Mouse (Mus musculus): ENCODE results near the gene Ak1. TPM values are rescaled to one million over a fixed set of nuclear protein-coding genes. Genes with fewer than 3 reads are reported as not detected.
A peak's percentile ranks its signal among the peaks of the same experiment; 100 is the strongest.

Gene Ak1
- polyA plus RNA-seq, 1 experiment from 2014 or later: 18.9 TPM

DNA sequence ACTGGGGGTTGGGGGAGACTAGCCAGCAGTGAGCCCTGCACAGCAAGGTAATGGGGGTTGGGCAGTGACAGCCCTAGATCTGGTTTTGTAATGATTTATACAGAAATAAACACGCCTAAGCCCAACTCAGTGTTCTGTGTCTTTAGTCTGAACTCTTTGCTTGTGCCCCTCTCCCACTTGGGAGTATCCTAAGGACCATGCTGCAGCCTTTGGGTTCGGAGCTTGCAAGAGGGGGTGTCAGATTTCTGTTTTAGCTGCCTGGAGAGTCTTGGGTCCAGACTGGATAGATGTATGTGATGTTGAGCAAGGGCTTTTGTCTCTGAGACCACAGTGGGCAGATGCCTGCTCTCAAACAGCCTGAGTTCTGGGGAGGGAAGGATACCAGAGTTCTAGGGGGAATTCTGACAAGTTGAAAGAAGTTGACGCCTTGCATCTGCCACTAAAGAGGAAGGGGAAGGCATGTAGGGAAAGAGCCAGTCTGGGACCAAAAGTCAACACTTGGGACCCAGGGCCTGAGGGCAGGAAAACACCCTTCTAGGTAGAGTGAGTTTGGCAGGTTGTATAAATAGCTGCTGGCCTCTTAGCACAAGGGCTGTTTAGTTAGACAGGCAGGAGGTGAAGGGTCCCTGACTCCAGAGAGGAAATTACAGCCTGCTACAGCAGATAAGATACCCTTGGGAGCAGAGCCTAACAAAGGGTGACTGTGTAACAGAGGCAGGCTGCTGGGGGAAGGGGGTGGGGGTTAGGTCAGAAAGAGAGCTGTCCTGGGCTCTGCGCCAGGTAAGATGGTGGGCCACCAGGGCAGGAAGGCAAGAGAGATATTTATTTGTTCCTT is 659 bp upstream of the Ak1 start:
- H3K36me3 ChIP-seq (ENCODE audit: control insufficient read depth, insufficient read depth, low read length): no peaks in the 10 kb centered on the region; the same call in 1 of the 2 replicates
- no peak overlapping the region for H3K27ac ChIP-seq (ENCODE audit: low read depth, low read length)
- ATAC-seq (replicated peaks; ENCODE audit: low FRiP score) (no peak), DNase-seq (ENCODE audit: low spot score) (no peak)
- H3K4me1 ChIP-seq (replicated peaks; ENCODE audit: control insufficient read depth, insufficient read depth, low read length): peaks cover 10% of the 10 kb centered on the region; the same call in 1 of the 2 replicates
- H3K4me3 ChIP-seq (ENCODE audit: low read depth, low read length): no peak overlapping the region
- H3K4me2 ChIP-seq (ENCODE audit: low read depth, low read length, severe bottlenecking): no peak overlapping the region
- no peaks in the 10 kb centered on the region for H3K27me3 ChIP-seq (ENCODE audit: control insufficient read depth, insufficient read depth, low read length)
- H3K9me3 ChIP-seq (ENCODE audit: control insufficient read depth, low read length): no peaks in the 10 kb centered on the region
- 42% methylated on average over 4 of the region's 4 CpGs for WGBS
- H3K9ac ChIP-seq (ENCODE audit: low read length): no peak overlapping the region

DNA sequence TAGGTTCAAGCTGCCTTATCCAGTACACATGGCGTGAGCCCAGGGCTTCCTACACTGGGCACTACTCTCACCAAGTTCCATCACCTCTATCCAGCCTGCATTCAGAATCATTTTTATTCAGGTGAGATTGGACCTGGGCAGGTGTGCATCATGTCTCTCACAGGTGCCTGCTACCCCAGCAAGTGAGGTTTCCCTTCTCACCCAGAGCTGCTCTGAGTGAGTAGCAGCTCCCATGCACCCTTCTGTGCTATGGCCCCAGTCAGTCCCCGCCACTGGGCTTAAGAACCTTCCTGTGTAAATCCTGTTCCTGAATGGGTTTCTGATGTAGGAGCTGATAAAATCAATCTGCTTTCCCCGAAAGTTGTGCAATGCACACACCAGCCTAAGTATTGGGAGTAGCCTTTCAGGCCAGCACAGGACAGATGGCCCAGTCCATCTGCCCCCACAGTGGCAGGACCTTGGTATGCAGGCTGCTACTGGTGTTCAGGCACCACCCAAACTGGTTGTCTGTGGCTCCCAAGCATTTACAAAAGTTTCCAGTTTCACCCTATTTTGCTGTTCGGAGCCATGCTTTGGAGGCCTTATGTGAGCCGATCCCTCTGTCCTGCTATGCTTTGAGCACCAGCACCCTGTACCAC is 2.7 kb downstream of the Ak1 start:
- peaks cover 18% of the 10 kb centered on the region for H3K4me1 ChIP-seq (replicated peaks; ENCODE audit: control insufficient read depth, insufficient read depth, low read length)
- H3K27me3 ChIP-seq (ENCODE audit: control insufficient read depth, insufficient read depth, low read length): no peaks in the 10 kb centered on the region
- H3K9ac ChIP-seq (ENCODE audit: low read length): no peak overlapping the region
- no peak overlapping the region for H3K27ac ChIP-seq (ENCODE audit: low read depth, low read length)
- H3K4me2 ChIP-seq (ENCODE audit: low read depth, low read length, severe bottlenecking): no peak overlapping the region
- H3K36me3 ChIP-seq (ENCODE audit: control insufficient read depth, insufficient read depth, low read length): no peaks in the 10 kb centered on the region
- no peaks in the 10 kb centered on the region for H3K9me3 ChIP-seq (ENCODE audit: control insufficient read depth, low read length)
- DNase-seq (ENCODE audit: low spot score) (no peak), ATAC-seq (replicated peaks; ENCODE audit: low FRiP score) (no peak)
- no peak overlapping the region for H3K4me3 ChIP-seq (ENCODE audit: low read depth, low read length)
- WGBS: 86% methylated on average over 5 of the region's 5 CpGs

- Histone ChIP-seq H3K9me3 (ENCODE audit: control insufficient read depth, low read length) (no peaks in the 10 kb centered on the region), H3K9ac (ENCODE audit: low read length) (peak overlapping the region; percentile 49), H3K4me1 (replicated peaks; ENCODE audit: control insufficient read depth, insufficient read depth, low read length) (peaks cover 21% of the 10 kb centered on the region), H3K27ac (ENCODE audit: low read depth, low read length) (0 out of 2 replicates have a peak overlapping the region, but pooled peaks have one; percentile 21), H3K36me3 (ENCODE audit: control insufficient read depth, insufficient read depth, low read length) (no peaks in the 10 kb centered on the region), H3K4me3 (ENCODE audit: low read depth, low read length) (peak overlapping the region; percentile 14; the same call in 1 of the 2 replicates), H3K27me3 (ENCODE audit: control insufficient read depth, insufficient read depth, low read length) (no peaks in the 10 kb centered on the region), H3K4me2 (ENCODE audit: low read depth, low read length, severe bottlenecking) (peak overlapping the region; percentile 47)
- 3% methylated on average over 13 of the region's 13 CpGs for WGBS
- DNase-seq (ENCODE audit: low spot score) (peak; percentile 82), ATAC-seq (replicated peaks; ENCODE audit: low FRiP score) (peak; percentile 59)
Measured at GRCm38 (mm10) chr2:32625212-32625872, 3.8 kb downstream of the Ak1 start.

- Histone ChIP-seq H3K4me3 (ENCODE audit: low read depth, low read length) (no peak overlapping the region), H3K9me3 (ENCODE audit: control insufficient read depth, low read length) (no peaks in the 10 kb centered on the region), H3K9ac (ENCODE audit: low read length) (peak overlapping the region; percentile 49; the same call in 1 of the 2 replicates), H3K4me1 (replicated peaks; ENCODE audit: control insufficient read depth, insufficient read depth, low read length) (peaks cover 18% of the 10 kb centered on the region), H3K4me2 (ENCODE audit: low read depth, low read length, severe bottlenecking) (peak overlapping the region; percentile 47; the same call in 1 of the 2 replicates), H3K27ac (ENCODE audit: low read depth, low read length) (no peak overlapping the region), H3K27me3 (ENCODE audit: control insufficient read depth, insufficient read depth, low read length) (no peaks in the 10 kb centered on the region), H3K36me3 (ENCODE audit: control insufficient read depth, insufficient read depth, low read length) (no peaks in the 10 kb centered on the region)
- DNase-seq (ENCODE audit: low spot score) (no peak), ATAC-seq (replicated peaks; ENCODE audit: low FRiP score) (no peak)
- WGBS: 57% methylated on average over 5 of the region's 5 CpGs
Measured at GRCm38 (mm10) chr2:32625873-32626694, 4.5 kb downstream of the Ak1 start.

DNA sequence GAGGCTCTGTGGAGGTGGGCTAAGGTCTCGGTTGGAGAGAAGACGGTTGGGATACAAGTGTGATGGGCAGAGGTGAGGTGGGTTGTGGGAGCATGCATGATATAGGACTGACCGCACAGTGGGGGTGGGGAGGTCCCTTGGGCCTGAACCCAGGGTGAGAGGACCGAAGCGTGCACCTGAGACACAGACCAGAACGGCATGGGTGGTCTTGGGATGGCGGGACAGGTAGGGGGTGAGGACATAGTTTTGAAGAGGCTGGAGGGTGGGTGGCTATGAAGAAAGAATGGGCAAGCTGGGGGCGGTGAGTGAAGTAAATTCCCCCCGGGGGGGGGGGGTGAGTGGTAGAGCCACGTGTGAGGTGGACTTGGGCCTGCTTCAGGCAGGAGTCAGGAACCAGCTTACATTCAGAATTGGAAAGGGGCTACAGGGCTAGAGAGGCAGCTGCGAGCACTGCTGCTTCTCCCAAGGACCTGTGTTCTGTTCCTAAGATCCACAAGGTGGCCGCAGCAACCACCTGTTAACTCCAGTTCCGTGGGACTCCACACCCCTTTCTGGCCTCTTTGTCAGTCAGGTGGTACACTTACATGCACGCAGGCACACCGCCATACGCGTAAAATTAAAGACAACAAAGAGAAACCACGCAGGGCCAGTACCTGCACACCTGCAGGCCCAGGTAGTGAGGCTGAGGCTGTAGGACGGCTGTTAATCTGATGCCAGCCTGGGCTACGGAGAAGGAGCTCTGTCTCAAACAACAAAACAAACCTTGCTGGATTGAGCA is 5.9 kb downstream of the Ak1 start:
- Histone ChIP-seq H3K36me3 (ENCODE audit: control insufficient read depth, insufficient read depth, low read length) (no peaks in the 10 kb centered on the region), H3K27me3 (ENCODE audit: control insufficient read depth, insufficient read depth, low read length) (no peaks in the 10 kb centered on the region), H3K4me3 (ENCODE audit: low read depth, low read length) (no peak overlapping the region), H3K4me1 (replicated peaks; ENCODE audit: control insufficient read depth, insufficient read depth, low read length) (peaks cover 18% of the 10 kb centered on the region), H3K9ac (ENCODE audit: low read length) (no peak overlapping the region), H3K27ac (ENCODE audit: low read depth, low read length) (no peak overlapping the region), H3K4me2 (ENCODE audit: low read depth, low read length, severe bottlenecking) (no peak overlapping the region), H3K9me3 (ENCODE audit: control insufficient read depth, low read length) (no peaks in the 10 kb centered on the region)
- WGBS: 67% methylated on average over 20 of the region's 20 CpGs
- no peak for DNase-seq (ENCODE audit: low spot score)
- no peak for ATAC-seq (replicated peaks; ENCODE audit: low FRiP score)

GRCm38 (mm10) chr2:32628044-32628550 is 6.5 kb downstream of the Ak1 start:
- Histone ChIP-seq H3K9me3 (ENCODE audit: control insufficient read depth, low read length) (no peaks in the 10 kb centered on the region), H3K27ac (ENCODE audit: low read depth, low read length) (no peak overlapping the region)

GRCm38 (mm10) chr2:32628729-32629128 is 7.2 kb downstream of the Ak1 start:
- Histone ChIP-seq H3K27me3 (ENCODE audit: control insufficient read depth, insufficient read depth, low read length) (no peaks in the 10 kb centered on the region), H3K4me1 (replicated peaks; ENCODE audit: control insufficient read depth, insufficient read depth, low read length) (peaks cover 18% of the 10 kb centered on the region), H3K4me2 (ENCODE audit: low read depth, low read length, severe bottlenecking) (no peak overlapping the region), H3K9me3 (ENCODE audit: control insufficient read depth, low read length) (no peaks in the 10 kb centered on the region), H3K36me3 (ENCODE audit: control insufficient read depth, insufficient read depth, low read length) (no peaks in the 10 kb centered on the region), H3K9ac (ENCODE audit: low read length) (peak overlapping the region; percentile 45; the same call in 1 of the 2 replicates), H3K27ac (ENCODE audit: low read depth, low read length) (no peak overlapping the region; the same call in 1 of the 2 replicates), H3K4me3 (ENCODE audit: low read depth, low read length) (no peak overlapping the region)
- no peak for DNase-seq (ENCODE audit: low spot score)
- no peak for ATAC-seq (replicated peaks; ENCODE audit: low FRiP score)
- 52% methylated on average over 5 of the region's 5 CpGs for WGBS

More at GRCm38 (mm10) chr2:32628044-32628550, 6.5 kb downstream of the Ak1 start:
- H3K4me1 ChIP-seq (replicated peaks; ENCODE audit: control insufficient read depth, insufficient read depth, low read length): peaks cover 18% of the 10 kb centered on the region
- H3K4me3 ChIP-seq (ENCODE audit: low read depth, low read length): no peak overlapping the region
- no peaks in the 10 kb centered on the region for H3K36me3 ChIP-seq (ENCODE audit: control insufficient read depth, insufficient read depth, low read length)
- DNase-seq (ENCODE audit: low spot score): no peak
- 57% methylated on average over 4 of the region's 4 CpGs for WGBS
- no peak for ATAC-seq (replicated peaks; ENCODE audit: low FRiP score)
- H3K9ac ChIP-seq (ENCODE audit: low read length): no peak overlapping the region
- no peak overlapping the region for H3K4me2 ChIP-seq (ENCODE audit: low read depth, low read length, severe bottlenecking)
- H3K27me3 ChIP-seq (ENCODE audit: control insufficient read depth, insufficient read depth, low read length): no peaks in the 10 kb centered on the region

All from forebrain, embryonic 11.5 days (tissue).